Mouse (Mus musculus) hindbrain, embryonic 11.5 days (tissue): ENCODE data around the gene Casq2. TPM values are rescaled to one million over a fixed set of nuclear protein-coding genes. Genes with fewer than 3 reads are reported as not detected.

Source experiments
- ATAC-seq: fragments of 200-750 bp; cut with Nextera tagmentation; 2 replicates; pipeline ENCODE4 v1.8.0; 2017; ENCODE audit warnings: mild to moderate bottlenecking, moderate TSS enrichment, moderate library complexity; ENCODE audit not compliant: low FRiP score
- DNase-seq: peaks from one replicate; pipeline ENCODE4 v3.0.0-alpha.2; 2015; ENCODE audit warnings: low spot score
- H3K27ac ChIP-seq: fragments of 300-500 bp; sonication (generic); 2 replicates; pipeline ENCODE4 v1.5.1; 2014; ENCODE audit warnings: mild to moderate bottlenecking, low read depth, low read length
- H3K27me3 ChIP-seq: fragments of 300-500 bp; sonication (generic); 2 replicates; pipeline ENCODE4 v1.6.1; 2014; ENCODE audit warnings: mild to moderate bottlenecking, low read length, moderate library complexity, mixed read lengths; ENCODE audit not compliant: control insufficient read depth, insufficient read depth
- H3K36me3 ChIP-seq: fragments of 300-500 bp; sonication (generic); 2 replicates; pipeline ENCODE4 v1.6.1; 2014; ENCODE audit warnings: mild to moderate bottlenecking, low read length, moderate library complexity, mixed read lengths; ENCODE audit not compliant: control insufficient read depth, insufficient read depth
- H3K4me1 ChIP-seq: fragments of 300-500 bp; sonication (generic); replicated peaks from 2 replicates; pipeline ENCODE4 v1.6.1; 2014; ENCODE audit warnings: low read length, mixed read lengths; ENCODE audit not compliant: control insufficient read depth, insufficient read depth
- H3K4me2 ChIP-seq: fragments of 300-500 bp; sonication (generic); replicated peaks from 2 replicates; pipeline ENCODE4 v1.6.1; 2014; ENCODE audit warnings: mild to moderate bottlenecking, low read depth, low read length
- H3K4me3 ChIP-seq: fragments of 300-500 bp; sonication (generic); 2 replicates; pipeline ENCODE4 v1.5.1; 2014; ENCODE audit warnings: low read depth, low read length
- H3K9ac ChIP-seq: fragments of 300-500 bp; sonication (generic); 2 replicates; pipeline ENCODE4 v1.6.1; 2014; ENCODE audit warnings: low read depth, low read length
- H3K9me3 ChIP-seq: fragments of 300-500 bp; sonication (generic); 2 replicates; pipeline ENCODE4 v1.6.1; 2016; ENCODE audit warnings: low read length; ENCODE audit not compliant: control insufficient read depth
- WGBS: fragments of 180-500 bp; shearing (Covaris S2); extraction: QIAGEN DNeasy Blood & Tissue Kit; methylation state at CpG from one replicate; pipeline ENCODE4 v1.1.7; 2014; 5-methylcytosine and 5-hydroxymethylcytosine counted together
- polyA plus RNA-seq: library from polyadenylated mRNA; unstranded; fragments of >200 nt; fragmentation: Nextera tagmentation; extraction: Ambion mirVana; gene quantifications from 2 replicates; pipeline ENCODE4 v1.2.1, GENCODE M21; 2014

Casq2 gene
- polyA plus RNA-seq, 1 experiment from 2014 or later = 0.76 TPM

GRCm38 (mm10) chr3:102135389-102136113, 49.3 kb downstream of the Casq2 start:
- ATAC-seq = no peak
- Histone ChIP-seq H3K36me3 (no peaks in the 10 kb centered on the region), H3K4me2 (no peak overlapping the region), H3K27ac (no peak overlapping the region), H3K4me1 (peaks cover 2% of the 10 kb centered on the region; the same call in 1 of the 2 replicates), H3K9me3 (no peaks in the 10 kb centered on the region), H3K4me3 (no peak overlapping the region), H3K27me3 (no peaks in the 10 kb centered on the region), H3K9ac (no peak overlapping the region)
- no peak for DNase-seq
- 16% methylated on average over 10 of the region's 10 CpGs for WGBS

DNA sequence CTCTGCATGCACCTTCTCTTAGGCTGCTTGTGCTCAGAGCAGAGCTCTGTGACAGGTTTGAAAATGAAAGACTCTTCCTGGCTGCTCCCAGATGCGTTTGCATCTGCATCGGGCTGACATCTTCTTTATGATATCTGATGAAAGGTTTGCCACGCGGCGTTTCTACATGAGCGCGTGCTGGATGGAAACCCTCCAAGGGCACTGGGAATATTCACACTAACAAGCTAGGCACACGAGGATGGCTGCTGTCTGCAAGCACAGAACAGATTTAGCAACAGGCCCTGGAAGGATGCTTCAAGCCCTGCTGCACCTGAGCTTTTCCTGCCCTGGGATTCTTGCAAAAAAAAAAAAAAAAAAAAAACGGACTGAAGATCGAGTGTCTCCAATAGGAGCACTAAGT, 50.9 kb downstream of the Casq2 start:
- Histone ChIP-seq H3K27ac (no peak overlapping the region), H3K9me3 (no peaks in the 10 kb centered on the region), H3K36me3 (no peaks in the 10 kb centered on the region), H3K9ac (no peak overlapping the region), H3K4me2 (no peak overlapping the region), H3K4me1 (peaks cover 2% of the 10 kb centered on the region; the same call in 1 of the 2 replicates), H3K4me3 (no peak overlapping the region), H3K27me3 (no peaks in the 10 kb centered on the region)
- ATAC-seq (no peak), DNase-seq (no peak)
- WGBS = 84% methylated on average over 10 of the region's 10 CpGs

- Histone ChIP-seq H3K4me1 (peaks cover 2% of the 10 kb centered on the region; the same call in 1 of the 2 replicates), H3K9me3 (no peaks in the 10 kb centered on the region), H3K36me3 (no peaks in the 10 kb centered on the region), H3K4me3 (no peak overlapping the region), H3K27ac (no peak overlapping the region), H3K4me2 (no peak overlapping the region), H3K27me3 (no peaks in the 10 kb centered on the region), H3K9ac (no peak overlapping the region)
- 76% methylated on average over 6 of the region's 6 CpGs for WGBS
- DNase-seq = no peak
- no peak for ATAC-seq
Measured at GRCm38 (mm10) chr3:102138899-102139298, 52.7 kb downstream of the Casq2 start.

DNA sequence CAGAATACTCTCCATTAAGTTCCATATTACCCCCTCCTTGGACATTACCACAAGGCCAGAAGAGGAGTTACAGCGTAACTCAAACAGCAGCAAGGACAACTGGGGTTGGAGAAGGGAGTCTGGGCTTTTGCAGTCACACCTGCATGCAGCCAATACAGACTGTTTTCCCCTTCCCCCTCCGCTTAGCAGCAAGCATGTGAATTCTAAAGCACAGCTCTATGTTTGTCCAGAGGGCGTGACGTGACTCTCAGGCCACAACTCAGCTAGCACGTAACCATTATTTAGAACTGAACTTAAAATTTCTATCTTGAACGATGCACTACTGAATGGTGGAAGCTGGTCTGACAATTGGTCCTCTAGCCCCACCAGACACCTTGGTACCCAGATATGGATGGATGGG, 54.4 kb downstream of the Casq2 start:
- no peak overlapping the region for H3K27ac ChIP-seq
- DNase-seq (no peak), ATAC-seq (no peak)
- H3K4me3 ChIP-seq = no peak overlapping the region
- H3K9me3 ChIP-seq = no peaks in the 10 kb centered on the region
- H3K27me3 ChIP-seq = no peaks in the 10 kb centered on the region
- 86% methylated on average over 6 of the region's 6 CpGs for WGBS
- no peak overlapping the region for H3K4me2 ChIP-seq
- no peaks in the 10 kb centered on the region for H3K36me3 ChIP-seq
- peaks cover 2% of the 10 kb centered on the region; the same call in 1 of the 2 replicates for H3K4me1 ChIP-seq
- no peak overlapping the region for H3K9ac ChIP-seq

- ATAC-seq (no peak), DNase-seq (no peak)
- Histone ChIP-seq H3K9ac (no peak overlapping the region), H3K4me2 (no peak overlapping the region), H3K4me1 (0 out of 2 replicates have a peak, but pooled peaks cover 2% of the 10 kb centered on the region), H3K9me3 (no peaks in the 10 kb centered on the region), H3K27ac (no peak overlapping the region), H3K36me3 (no peaks in the 10 kb centered on the region), H3K4me3 (no peak overlapping the region), H3K27me3 (no peaks in the 10 kb centered on the region)
- 69% methylated on average over 2 of the region's 2 CpGs for WGBS
Measured at GRCm38 (mm10) chr3:102141451-102141850, 55.2 kb downstream of the Casq2 start.

- Histone ChIP-seq H3K36me3 (no peaks in the 10 kb centered on the region), H3K27me3 (no peaks in the 10 kb centered on the region), H3K9me3 (no peaks in the 10 kb centered on the region), H3K9ac (no peak overlapping the region), H3K4me3 (no peak overlapping the region), H3K4me2 (no peak overlapping the region), H3K4me1 (0 out of 2 replicates have a peak, but pooled peaks cover 2% of the 10 kb centered on the region), H3K27ac (no peak overlapping the region)
- 34% methylated on average over 6 of the region's 6 CpGs for WGBS
- DNase-seq = no peak
- no peak for ATAC-seq
Measured at GRCm38 (mm10) chr3:102141893-102142292, 55.7 kb downstream of the Casq2 start.

- Histone ChIP-seq H3K36me3 (no peaks in the 10 kb centered on the region), H3K9ac (no peak overlapping the region), H3K27ac (no peak overlapping the region), H3K27me3 (no peaks in the 10 kb centered on the region), H3K4me3 (no peak overlapping the region), H3K9me3 (no peaks in the 10 kb centered on the region), H3K4me2 (no peak overlapping the region), H3K4me1 (no peaks in the 10 kb centered on the region)
- DNase-seq = no peak
- WGBS = 95% methylated on average over 4 of the region's 4 CpGs
- ATAC-seq = no peak
Measured at GRCm38 (mm10) chr3:102142947-102143346, 56.7 kb downstream of the Casq2 start.

- Histone ChIP-seq H3K9me3 (no peaks in the 10 kb centered on the region), H3K36me3 (no peaks in the 10 kb centered on the region), H3K9ac (no peak overlapping the region), H3K4me2 (no peak overlapping the region), H3K4me3 (no peak overlapping the region), H3K27me3 (no peaks in the 10 kb centered on the region), H3K4me1 (no peaks in the 10 kb centered on the region), H3K27ac (no peak overlapping the region)
- ATAC-seq (no peak), DNase-seq (no peak)
- 87% methylated on average over 3 of the region's 3 CpGs for WGBS
Measured at GRCm38 (mm10) chr3:102143536-102143935, 57.3 kb downstream of the Casq2 start.

DNA sequence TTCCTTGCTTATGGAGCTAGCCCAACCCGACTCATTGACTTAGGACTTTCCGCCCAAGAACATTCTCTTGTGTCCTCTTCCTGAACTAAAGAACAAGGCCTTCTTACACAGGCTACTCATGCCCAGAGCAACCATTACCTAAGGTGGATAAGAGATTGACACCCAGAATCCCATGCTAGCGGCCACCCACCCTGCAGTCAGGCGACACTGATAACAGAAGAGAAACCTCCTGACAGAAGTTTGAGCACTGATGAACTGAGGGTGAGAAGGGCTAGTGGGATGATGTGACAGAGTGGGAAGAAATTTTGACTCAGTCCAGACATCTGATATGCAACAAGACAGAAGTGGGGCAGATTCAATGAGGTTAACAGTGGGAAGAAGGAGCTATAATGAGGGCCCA, 58.2 kb downstream of the Casq2 start:
- no peak overlapping the region for H3K27ac ChIP-seq
- ATAC-seq (no peak), DNase-seq (no peak)
- no peak overlapping the region for H3K4me2 ChIP-seq
- H3K27me3 ChIP-seq = no peaks in the 10 kb centered on the region
- H3K36me3 ChIP-seq = no peaks in the 10 kb centered on the region
- no peaks in the 10 kb centered on the region for H3K9me3 ChIP-seq
- no peak overlapping the region for H3K4me3 ChIP-seq
- no peaks in the 10 kb centered on the region for H3K4me1 ChIP-seq
- whole genome bisulfite sequencing = 100% methylated on average over 4 of the region's 4 CpGs
- H3K9ac ChIP-seq = no peak overlapping the region
